Mouse (Mus musculus) neural tube, embryonic 11.5 days (tissue): Measurements from ENCODE around the gene Faiml. TPM values are rescaled to one million over a fixed set of nuclear protein-coding genes. Genes with fewer than 3 reads are reported as not detected.

Experiments used
- ATAC-seq: fragments of 200-750 bp; cut with Nextera tagmentation; 2 replicates; pipeline ENCODE4 v1.8.0; 2017; ENCODE audit warnings: moderate number of reproducible peaks, mild to moderate bottlenecking, moderate TSS enrichment, moderate library complexity; ENCODE audit not compliant: insufficient read depth, low FRiP score, low TSS enrichment
- DNase-seq: peaks from one replicate; pipeline ENCODE4 v3.0.0-alpha.2; 2015; ENCODE audit warnings: low spot score
- H3K27ac ChIP-seq: fragments of 300-500 bp; sonication (generic); 2 replicates; pipeline ENCODE4 v1.5.1; 2014; ENCODE audit warnings: low read depth, mild to moderate bottlenecking, low read length
- H3K27me3 ChIP-seq: fragments of 300-500 bp; sonication (generic); 2 replicates; pipeline ENCODE4 v1.6.1; 2014; ENCODE audit warnings: mild to moderate bottlenecking, low read length, mixed read lengths; ENCODE audit not compliant: control insufficient read depth, insufficient read depth
- H3K36me3 ChIP-seq: fragments of 300-500 bp; sonication (generic); 2 replicates; pipeline ENCODE4 v1.6.1; 2014; ENCODE audit warnings: mild to moderate bottlenecking, low read length, moderate library complexity, mixed read lengths; ENCODE audit not compliant: control insufficient read depth, insufficient read depth
- H3K4me1 ChIP-seq: fragments of 300-500 bp; sonication (generic); 2 replicates; pipeline ENCODE4 v1.6.1; 2014; ENCODE audit warnings: low read length, mixed read lengths; ENCODE audit not compliant: control insufficient read depth, insufficient read depth
- H3K4me2 ChIP-seq: fragments of 300-500 bp; sonication (generic); 2 replicates; pipeline ENCODE4 v1.6.1; 2014; ENCODE audit warnings: low read depth, mild to moderate bottlenecking, moderate library complexity
- H3K4me3 ChIP-seq: fragments of 300-500 bp; sonication (generic); 2 replicates; pipeline ENCODE4 v1.5.1; 2014; ENCODE audit warnings: low read depth, low read length
- H3K9ac ChIP-seq: fragments of 300-500 bp; sonication (generic); 2 replicates; pipeline ENCODE4 v1.6.1; 2014; ENCODE audit warnings: mild to moderate bottlenecking, low read length
- H3K9me3 ChIP-seq: fragments of 300-500 bp; sonication (generic); 2 replicates; pipeline ENCODE4 v1.6.1; 2016; ENCODE audit warnings: low read length; ENCODE audit not compliant: control insufficient read depth
- WGBS: fragments of 180-500 bp; shearing (Covaris S2); extraction: QIAGEN DNeasy Blood & Tissue Kit; methylation state at CpG from one replicate; pipeline ENCODE4 v1.1.7; 2014; 5-methylcytosine and 5-hydroxymethylcytosine counted together
- polyA plus RNA-seq: library from polyadenylated mRNA; unstranded; fragments of >200 nt; fragmentation: Nextera tagmentation; extraction: Ambion mirVana; gene quantifications from 2 replicates; pipeline ENCODE4 v1.2.1, GENCODE M21; 2014

Faiml gene
- polyA plus RNA-seq, 1 experiment from 2014 or later: not detected

DNA sequence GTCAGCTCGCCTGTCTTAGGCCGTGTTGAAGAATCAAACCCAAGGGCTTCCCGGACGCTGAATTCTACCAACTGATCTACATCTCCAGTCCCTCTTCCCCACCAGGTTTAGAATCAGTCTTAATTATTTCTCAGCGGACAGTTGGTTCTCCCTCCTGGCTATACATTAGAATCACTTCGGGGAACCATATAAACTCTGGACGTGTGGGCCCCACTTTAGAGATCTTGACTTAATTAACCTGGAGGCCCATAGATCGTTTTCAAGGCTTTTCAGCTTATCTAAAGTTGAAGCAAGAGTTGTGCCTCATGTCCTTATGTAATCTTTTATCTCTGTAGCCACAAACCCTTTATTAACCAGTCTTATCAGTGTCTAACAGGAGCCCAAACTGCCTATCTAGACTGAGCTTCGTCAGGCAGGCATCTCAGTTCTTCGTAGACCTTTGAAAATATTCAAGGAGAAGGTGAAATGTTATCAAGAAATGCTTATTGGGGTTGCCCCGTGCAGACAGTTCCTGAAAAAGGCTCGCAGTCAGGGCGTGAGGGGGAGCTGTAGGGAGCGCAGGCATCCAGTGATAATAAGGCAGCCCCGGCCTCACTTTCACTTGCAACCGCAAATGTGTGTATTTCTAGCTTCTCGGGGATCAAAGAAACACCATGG, 5.6 kb upstream of the Faiml start:
- no peaks in the 10 kb centered on the region for H3K9me3 ChIP-seq
- 9% methylated on average over 17 of the region's 17 CpGs for WGBS
- peak overlapping the region; percentile 70 for H3K4me3 ChIP-seq
- no peaks in the 10 kb centered on the region for H3K27me3 ChIP-seq
- H3K9ac ChIP-seq: peak overlapping the region; percentile 29; the same call in 1 of the 2 replicates
- peak overlapping the region; percentile 67 for H3K4me2 ChIP-seq
- H3K27ac ChIP-seq: no peak overlapping the region
- peaks cover 3% of the 10 kb centered on the region; the same call in 1 of the 2 replicates for H3K4me1 ChIP-seq
- no peak for ATAC-seq
- DNase-seq: no peak
- H3K36me3 ChIP-seq: no peaks in the 10 kb centered on the region

DNA sequence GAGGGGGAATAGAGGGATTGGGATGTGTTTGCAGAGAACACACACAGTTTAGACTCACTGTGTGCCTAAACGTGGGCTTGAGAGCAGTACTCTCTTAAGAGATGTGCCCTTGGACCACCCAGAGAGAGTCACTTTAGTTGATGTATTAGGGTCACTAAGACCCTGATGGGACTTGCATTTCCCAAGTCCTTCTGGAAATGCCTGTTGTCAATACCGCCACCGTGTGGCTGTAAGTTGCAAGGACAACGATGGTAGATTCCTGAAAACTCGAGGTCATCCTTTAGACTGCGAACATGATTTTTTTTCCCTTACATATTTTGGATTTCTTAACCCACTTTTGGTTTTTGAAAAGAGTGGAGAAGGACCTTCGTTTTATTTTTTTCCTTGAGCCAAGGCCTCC, 5.0 kb upstream of the Faiml start:
- Histone ChIP-seq H3K36me3 (no peaks in the 10 kb centered on the region), H3K4me2 (no peak overlapping the region), H3K9me3 (no peaks in the 10 kb centered on the region), H3K4me3 (no peak overlapping the region), H3K27me3 (no peaks in the 10 kb centered on the region), H3K4me1 (peaks cover 3% of the 10 kb centered on the region; the same call in 1 of the 2 replicates), H3K9ac (no peak overlapping the region), H3K27ac (no peak overlapping the region)
- WGBS: 3% methylated on average over 7 of the region's 7 CpGs
- DNase-seq: peak; percentile 77
- no peak for ATAC-seq

GRCm38 (mm10) chr9:99240571-99240970, 3.5 kb upstream of the Faiml start:
- H3K9ac ChIP-seq: no peak overlapping the region
- WGBS: 78% methylated on average over 5 of the region's 5 CpGs
- DNase-seq: no peak
- no peak overlapping the region for H3K4me2 ChIP-seq
- ATAC-seq: no peak
- no peaks in the 10 kb centered on the region for H3K27me3 ChIP-seq
- H3K9me3 ChIP-seq: no peaks in the 10 kb centered on the region
- no peak overlapping the region for H3K27ac ChIP-seq
- H3K4me3 ChIP-seq: no peak overlapping the region
- no peaks in the 10 kb centered on the region for H3K36me3 ChIP-seq
- H3K4me1 ChIP-seq: peaks cover 3% of the 10 kb centered on the region; the same call in 1 of the 2 replicates

DNA sequence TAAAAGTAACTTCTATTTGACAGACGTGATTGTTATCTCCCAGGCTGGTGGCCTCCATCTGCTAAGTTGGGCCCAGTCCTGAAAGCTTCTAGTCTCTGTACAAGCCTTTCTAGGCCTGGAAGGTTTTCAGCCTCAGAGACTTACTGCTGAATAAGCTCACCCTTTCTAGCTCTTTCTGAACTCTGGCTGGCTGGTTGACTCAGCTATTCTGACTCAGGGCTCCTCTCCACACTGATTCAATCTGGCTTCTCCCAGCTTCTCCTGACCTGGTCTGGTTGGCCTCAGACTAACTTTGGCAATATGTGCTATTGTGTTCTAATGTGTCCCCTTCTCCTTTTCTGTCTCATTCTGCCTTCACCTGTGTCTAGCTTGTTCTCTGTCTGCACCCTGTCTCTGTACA, 2.2 kb upstream of the Faiml start:
- H3K9ac ChIP-seq: no peak overlapping the region
- no peak for ATAC-seq
- 81% methylated on average over 1 of the region's 1 CpGs for WGBS
- DNase-seq: no peak
- H3K36me3 ChIP-seq: no peaks in the 10 kb centered on the region
- no peak overlapping the region for H3K27ac ChIP-seq
- H3K4me2 ChIP-seq: no peak overlapping the region
- H3K4me1 ChIP-seq: peaks cover 3% of the 10 kb centered on the region; the same call in 1 of the 2 replicates
- no peak overlapping the region for H3K4me3 ChIP-seq
- H3K27me3 ChIP-seq: no peaks in the 10 kb centered on the region
- no peaks in the 10 kb centered on the region for H3K9me3 ChIP-seq

DNA sequence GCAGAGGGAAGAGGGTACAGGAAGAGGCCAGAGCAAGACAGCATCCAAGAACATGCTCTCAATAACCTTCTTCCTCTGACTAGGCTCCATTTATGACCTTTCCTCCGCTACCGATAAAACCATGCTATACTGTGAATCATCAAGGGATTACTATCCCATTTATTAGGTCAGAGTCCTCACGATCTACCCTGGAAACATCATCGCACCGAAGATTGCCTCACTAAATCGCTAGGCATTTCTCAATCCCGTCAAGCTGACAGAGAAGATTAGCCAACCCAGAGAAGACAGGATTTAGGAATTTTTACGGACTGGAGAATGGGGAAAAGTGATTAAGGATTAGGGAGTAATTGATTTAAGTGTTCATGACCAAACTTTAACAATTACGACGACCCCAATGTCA, 1.2 kb upstream of the Faiml start:
- H3K4me2 ChIP-seq: no peak overlapping the region
- no peak for ATAC-seq
- no peak for DNase-seq
- no peak overlapping the region for H3K9ac ChIP-seq
- 86% methylated on average over 10 of the region's 10 CpGs for WGBS
- no peaks in the 10 kb centered on the region for H3K9me3 ChIP-seq
- peaks cover 3% of the 10 kb centered on the region; the same call in 1 of the 2 replicates for H3K4me1 ChIP-seq
- no peak overlapping the region for H3K27ac ChIP-seq
- H3K27me3 ChIP-seq: no peaks in the 10 kb centered on the region
- H3K4me3 ChIP-seq: no peak overlapping the region
- H3K36me3 ChIP-seq: no peaks in the 10 kb centered on the region

DNA sequence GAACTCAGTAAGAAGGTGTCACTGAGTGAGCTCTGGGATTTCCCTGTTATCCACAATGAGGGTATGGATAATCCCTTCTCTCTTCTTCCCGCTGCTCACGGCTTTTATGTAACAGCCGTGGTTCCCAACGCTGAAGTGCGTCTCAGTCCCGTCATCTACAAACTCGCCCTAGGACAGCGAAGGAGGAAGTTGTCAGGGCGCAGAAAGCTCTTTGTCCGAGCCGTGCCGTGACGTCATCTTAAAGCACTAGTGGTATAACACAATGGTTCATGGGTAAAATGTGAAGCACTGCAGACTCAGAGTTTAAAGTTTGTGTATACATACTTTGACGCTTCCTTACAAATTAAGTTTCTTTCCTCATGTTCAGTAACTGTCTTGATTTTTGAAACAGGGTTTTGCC, 7.6 kb downstream of the Faiml start:
- no peaks in the 10 kb centered on the region for H3K36me3 ChIP-seq
- no peaks in the 10 kb centered on the region for H3K27me3 ChIP-seq
- ATAC-seq: no peak
- 92% methylated on average over 14 of the region's 14 CpGs for WGBS
- no peak overlapping the region for H3K4me2 ChIP-seq
- no peak overlapping the region for H3K27ac ChIP-seq
- H3K4me1 ChIP-seq: no peaks in the 10 kb centered on the region
- no peak overlapping the region for H3K4me3 ChIP-seq
- DNase-seq: no peak
- no peak overlapping the region for H3K9ac ChIP-seq
- H3K9me3 ChIP-seq: no peaks in the 10 kb centered on the region

- no peak for DNase-seq
- 77% methylated on average over 3 of the region's 3 CpGs for WGBS
- Histone ChIP-seq H3K9ac (no peak overlapping the region), H3K4me1 (no peaks in the 10 kb centered on the region), H3K4me2 (no peak overlapping the region), H3K4me3 (no peak overlapping the region), H3K36me3 (no peaks in the 10 kb centered on the region), H3K27ac (no peak overlapping the region), H3K27me3 (no peaks in the 10 kb centered on the region), H3K9me3 (no peaks in the 10 kb centered on the region)
- ATAC-seq: no peak
Measured at GRCm38 (mm10) chr9:99224583-99224982, 12.5 kb downstream of the Faiml start.

DNA sequence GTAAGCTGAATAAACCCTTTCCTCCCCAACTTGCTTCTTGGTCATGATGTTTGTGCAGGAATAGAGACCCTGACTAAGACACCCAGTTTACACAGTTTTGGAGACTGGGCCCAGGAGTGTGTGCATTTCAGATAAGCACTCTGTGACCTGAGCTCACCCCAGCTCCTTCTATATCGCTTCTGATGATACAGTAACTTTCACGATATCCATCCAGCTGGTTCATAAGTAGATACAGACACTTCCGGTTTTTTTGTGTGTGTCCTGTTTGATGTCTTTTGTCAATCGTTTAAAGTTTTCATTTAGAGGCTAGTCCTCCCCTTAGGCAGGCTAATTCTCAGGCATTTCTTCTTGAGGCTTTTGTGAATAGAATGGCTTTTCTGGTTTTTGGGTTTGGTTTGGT, 15.4 kb downstream of the Faiml start:
- no peak for ATAC-seq
- Histone ChIP-seq H3K27me3 (no peaks in the 10 kb centered on the region), H3K4me2 (no peak overlapping the region), H3K27ac (no peak overlapping the region), H3K36me3 (no peaks in the 10 kb centered on the region), H3K4me3 (no peak overlapping the region), H3K9me3 (no peaks in the 10 kb centered on the region), H3K4me1 (no peaks in the 10 kb centered on the region), H3K9ac (no peak overlapping the region)
- 94% methylated on average over 4 of the region's 4 CpGs for WGBS
- DNase-seq: no peak

DNA sequence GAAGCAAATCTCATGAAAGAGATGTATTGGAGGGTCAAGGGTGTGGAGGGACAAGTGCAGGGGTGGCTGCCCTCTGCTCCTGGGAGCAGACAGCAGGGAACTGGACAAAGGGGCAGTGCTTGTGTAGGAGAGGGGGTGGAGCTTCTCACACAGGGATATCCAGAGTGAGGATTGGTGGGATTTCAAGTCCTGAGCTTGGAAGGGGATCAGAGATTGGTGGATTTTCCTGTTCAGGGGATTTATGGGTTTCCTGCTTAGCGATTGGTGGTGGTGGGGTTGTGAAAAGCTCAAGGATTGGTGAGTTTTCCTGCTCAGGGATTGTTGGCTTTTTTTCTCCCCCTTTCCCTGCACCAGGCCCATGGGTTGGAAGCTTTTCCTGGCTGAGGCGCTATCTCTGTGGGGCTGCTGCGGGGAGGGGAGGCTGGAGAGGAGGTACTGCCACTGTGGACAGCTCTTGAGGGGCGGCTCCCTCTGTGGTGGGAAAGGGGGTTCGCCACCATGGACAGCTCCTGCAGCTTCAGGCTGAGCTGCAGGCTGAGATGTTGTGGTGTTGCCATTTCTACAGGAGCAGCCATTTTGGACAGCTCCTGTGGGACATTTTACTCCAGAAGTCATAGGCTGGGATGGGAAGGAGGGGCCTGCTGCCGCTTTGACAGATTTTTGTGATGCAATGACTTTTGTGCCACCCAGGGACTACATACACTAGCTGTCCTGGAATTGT, 18.9 kb downstream of the Faiml start:
- Histone ChIP-seq H3K4me2 (no peak overlapping the region), H3K36me3 (no peaks in the 10 kb centered on the region), H3K27me3 (no peaks in the 10 kb centered on the region), H3K27ac (no peak overlapping the region), H3K4me1 (no peaks in the 10 kb centered on the region), H3K9me3 (no peaks in the 10 kb centered on the region), H3K4me3 (no peak overlapping the region), H3K9ac (no peak overlapping the region)
- ATAC-seq: no peak
- WGBS: 25% methylated on average over 6 of the region's 6 CpGs
- DNase-seq: peak; percentile 74
